Mouse (Mus musculus) thymus, postnatal 0 days (tissue): ENCODE measurements around the gene Ice2. TPM values are rescaled to one million over a fixed set of nuclear protein-coding genes. Genes with fewer than 3 reads are reported as not detected.

Experiments used
- DNase-seq: peaks from one replicate; pipeline ENCODE4 v3.0.0-alpha.2; 2015; ENCODE audit warnings: low spot score
- polyA plus RNA-seq: library from polyadenylated mRNA; unstranded; fragments of >200 nt; fragmentation: Nextera tagmentation; extraction: Ambion mirVana; gene quantifications from 2 replicates; pipeline ENCODE4 v1.2.1, GENCODE M21; 2015

Ice2 gene
- 18.2 and 20.8 TPM in 2 replicates for polyA plus RNA-seq

- peak; percentile 81 for DNase-seq
These were observed at the start of gene Ice2 for GRCm38 (mm10) chr9:69397760-69398452. Gene Ice2 (plus strand): TSS chr9:69397906.

DNA sequence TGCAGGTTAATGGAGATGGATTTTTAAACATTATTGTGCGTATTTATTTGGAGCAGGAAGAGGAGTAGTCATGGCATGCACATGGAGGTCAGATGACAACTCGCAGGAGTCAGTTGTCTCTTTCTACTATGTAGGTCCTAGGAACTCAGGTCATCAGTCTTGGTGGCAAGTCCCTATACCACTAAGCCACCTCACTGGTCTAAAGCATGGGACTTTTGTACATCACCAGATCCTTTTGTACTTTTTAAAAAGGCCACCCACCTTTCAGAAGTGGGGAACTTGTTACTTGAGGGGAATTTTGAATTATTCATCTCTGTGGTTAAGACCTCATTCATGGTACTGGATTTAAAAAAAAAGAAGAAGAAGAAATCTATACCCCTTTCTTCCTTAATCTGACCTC lies 48.2 kb upstream of the Ice2 start:
- DNase-seq: no peak

DNA sequence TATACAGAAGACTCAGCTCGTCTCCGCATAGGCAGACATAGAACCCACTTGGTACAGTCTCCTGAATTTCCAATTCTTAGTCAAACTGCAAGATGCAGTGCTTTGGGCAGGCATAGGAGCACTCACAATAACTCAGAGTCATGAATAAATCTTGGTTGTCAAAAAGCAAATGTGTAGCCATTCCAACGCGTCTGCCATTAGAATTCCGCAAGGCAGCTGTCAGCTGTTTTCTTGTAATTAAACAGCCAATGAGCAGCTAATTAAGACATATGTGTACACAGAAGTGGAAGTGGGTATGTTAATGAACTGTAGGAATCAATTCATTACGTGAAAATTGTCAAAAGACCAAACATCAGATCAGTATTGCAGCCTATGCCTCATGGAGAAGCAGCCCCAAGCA lies 43.5 kb upstream of the Ice2 start:
- DNase-seq: no peak

DNA sequence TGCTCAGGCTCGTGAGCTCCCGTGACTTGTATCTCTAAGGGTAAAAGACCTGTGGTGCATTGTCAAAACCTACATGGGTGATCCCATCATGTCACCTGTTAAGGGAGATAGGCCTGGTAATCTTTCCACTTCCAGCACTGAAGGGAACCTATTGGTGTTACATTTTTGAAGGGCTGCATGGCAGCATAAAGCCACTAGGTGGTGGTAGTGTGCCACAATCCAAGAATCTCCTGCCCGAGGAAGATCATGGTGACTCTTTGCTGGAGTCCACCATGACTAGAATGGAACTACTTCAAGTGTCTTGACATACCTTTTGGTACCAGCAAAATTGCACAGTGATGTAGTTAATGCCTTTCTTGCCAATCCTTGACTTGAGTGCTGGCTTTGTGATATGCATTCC lies 39.9 kb upstream of the Ice2 start:
- DNase-seq: peak; percentile 80

DNA sequence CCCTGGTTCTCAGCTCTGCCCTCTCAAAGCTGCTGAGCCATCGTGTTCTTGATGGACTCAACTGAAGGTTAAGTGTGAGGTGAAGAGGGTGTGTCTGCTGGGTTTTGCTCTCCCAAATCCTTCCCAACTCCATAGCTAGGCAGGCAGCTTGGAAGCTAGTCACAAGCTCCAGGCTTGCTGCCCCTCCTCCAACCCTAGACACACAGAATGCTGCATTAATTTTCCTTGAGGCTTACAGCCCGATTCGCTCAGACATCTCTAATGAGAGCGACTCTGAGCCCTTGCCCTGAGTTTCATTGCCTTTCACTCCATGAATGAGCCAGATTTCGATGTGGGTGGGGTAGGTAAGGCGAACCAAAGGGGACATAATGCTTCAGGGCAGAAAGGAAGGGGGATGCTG lies 38.9 kb upstream of the Ice2 start:
- no peak for DNase-seq

- DNase-seq: no peak
These were observed 35.7 kb upstream of the Ice2 start for GRCm38 (mm10) chr9:69361951-69362445.

DNA sequence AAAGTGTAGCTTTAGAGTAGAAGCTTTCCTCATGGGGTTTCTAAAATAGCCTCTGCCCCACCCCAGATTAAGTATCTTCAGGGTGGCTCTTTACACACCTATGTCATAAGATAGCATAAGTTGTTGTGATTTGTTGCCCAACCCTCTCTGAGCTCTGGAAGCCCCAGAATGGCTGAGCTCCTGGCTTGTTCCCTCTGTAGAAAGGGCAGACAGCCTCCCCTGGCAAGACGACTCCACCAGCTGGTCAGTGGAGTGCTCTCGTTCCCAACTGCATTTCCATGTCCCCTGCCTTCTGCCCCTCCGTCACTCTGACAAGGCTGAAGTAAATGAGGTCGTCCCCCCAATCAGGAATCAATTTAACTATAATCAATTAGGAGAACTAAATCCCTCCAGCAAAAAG lies 34.9 kb upstream of the Ice2 start:
- DNase-seq: no peak

- DNase-seq: peak; percentile 20
These were observed 33.6 kb upstream of the Ice2 start for GRCm38 (mm10) chr9:69364117-69364516.

DNA sequence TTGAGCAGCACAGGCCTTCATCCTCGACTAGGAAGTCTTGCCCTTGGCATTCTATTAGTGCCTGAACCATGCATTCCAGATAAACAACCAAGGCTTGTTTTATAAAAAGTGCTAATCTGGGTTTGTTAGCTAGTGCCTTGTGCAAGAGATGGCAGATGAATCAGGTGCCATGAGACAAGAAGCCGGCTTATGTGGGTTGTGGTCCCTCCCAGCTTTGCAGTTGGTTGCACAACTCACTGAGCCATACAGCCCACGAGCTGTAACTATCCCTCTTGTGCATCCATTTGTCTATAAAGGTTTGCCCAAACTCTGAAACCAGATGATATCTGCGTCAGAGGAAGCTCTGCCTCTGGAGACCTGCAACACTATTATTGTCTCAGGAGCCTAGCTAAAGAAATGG lies 30.7 kb upstream of the Ice2 start:
- no peak for DNase-seq

GRCm38 (mm10) chr9:69368071-69368470 lies 29.6 kb upstream of the Ice2 start:
- peak; percentile 50 for DNase-seq

DNA sequence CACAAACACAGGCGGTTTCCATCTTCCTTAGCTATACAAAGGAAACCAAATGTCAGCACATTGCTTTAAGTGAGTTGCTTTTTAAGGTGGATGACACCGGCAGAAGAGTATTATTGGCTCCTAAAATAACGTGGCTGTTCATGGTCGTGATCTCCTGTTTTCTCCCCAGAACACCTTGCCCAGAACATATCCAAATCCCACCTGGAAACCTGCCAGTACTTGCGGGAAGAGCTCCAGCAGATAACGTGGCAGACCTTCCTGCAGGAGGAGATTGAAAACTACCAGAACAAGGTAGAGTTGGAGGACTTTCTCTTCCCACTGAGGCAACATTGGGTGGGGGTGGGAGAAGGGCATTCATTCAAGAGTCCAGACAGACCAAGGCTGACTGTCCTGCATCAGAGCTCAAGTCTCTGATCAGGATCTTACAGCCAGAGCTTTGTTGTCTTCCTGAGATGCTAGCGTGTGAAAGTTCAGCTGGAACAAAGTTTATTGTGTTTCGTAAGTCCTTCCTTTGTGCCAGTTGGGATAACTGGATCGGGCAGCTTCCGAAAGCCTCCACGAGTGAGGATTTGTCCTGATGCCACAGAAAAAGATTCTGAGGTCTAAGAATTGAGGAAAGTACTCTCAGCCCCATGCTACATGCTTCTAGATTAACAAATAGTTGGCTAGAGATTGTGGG lies 26.5 kb upstream of the Ice2 start:
- no peak for DNase-seq

DNA sequence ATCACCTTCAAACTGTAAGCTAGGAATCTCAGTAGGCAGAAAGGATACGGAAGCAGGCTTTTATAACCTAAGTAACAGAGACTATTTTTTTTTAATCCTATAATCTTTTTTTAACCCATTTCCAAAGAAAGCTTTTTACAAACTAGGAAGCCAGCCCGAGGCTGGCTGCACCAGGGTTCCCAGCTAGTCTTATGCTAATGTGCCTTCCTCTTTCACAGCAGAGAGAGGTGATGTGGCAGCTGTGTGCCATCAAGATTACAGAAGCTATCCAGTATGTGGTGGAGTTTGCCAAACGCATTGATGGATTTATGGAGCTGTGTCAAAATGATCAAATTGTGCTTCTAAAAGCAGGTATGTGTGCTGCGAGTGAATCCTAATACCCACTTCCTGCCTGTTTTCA lies 24.8 kb upstream of the Ice2 start:
- DNase-seq: no peak

DNA sequence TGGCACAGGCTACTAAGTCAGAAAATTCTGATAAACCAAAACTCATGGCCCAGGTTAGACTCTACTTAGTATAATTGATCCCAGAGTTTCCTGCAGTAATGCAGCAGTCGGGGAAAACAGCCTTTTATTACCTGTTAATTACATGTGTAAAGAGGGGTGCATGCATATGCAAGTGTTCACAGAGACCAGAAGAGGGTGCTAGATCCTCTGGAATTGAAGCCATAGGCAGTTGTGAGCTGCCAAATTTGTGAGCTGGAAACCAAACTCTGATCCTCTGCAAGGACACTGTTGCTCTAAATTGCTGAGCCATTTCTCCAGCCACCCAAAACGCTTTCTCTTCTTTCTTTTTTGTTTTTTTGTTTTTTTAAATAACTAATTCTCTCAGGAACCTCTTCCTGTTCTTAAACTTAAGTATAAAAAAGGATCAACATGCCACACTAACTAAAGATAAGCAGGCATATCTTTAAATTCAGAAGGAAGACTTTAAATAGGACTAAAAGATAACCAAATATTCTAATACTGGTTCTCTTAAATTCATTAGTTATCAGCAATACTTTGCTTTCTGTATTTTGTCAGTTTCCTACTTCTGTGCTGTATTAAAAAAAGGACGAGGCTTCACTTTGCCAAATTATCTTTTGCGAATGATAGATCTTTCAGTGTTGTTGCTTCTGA lies 20.6 kb upstream of the Ice2 start:
- no peak for DNase-seq

DNA sequence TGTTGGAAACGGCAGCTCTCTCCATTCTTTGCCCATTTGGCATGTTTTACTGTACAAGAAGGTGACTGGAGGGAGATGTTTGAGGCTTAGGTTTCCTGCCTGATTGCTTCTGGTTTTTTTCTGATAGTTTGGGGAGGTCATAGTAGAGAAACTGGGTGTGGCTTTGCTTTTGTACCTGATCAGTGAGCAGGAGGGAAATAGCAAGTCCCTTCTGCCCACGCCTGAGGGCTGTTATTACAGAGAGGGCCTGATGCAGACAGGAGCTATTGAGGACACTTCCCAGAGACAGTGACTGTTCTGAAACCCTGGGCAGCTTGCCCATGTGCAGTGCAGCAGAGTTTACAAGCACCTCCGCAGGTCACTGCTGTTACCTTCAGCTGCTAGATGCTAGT lies 20.1 kb upstream of the Ice2 start:
- no peak for DNase-seq

DNA sequence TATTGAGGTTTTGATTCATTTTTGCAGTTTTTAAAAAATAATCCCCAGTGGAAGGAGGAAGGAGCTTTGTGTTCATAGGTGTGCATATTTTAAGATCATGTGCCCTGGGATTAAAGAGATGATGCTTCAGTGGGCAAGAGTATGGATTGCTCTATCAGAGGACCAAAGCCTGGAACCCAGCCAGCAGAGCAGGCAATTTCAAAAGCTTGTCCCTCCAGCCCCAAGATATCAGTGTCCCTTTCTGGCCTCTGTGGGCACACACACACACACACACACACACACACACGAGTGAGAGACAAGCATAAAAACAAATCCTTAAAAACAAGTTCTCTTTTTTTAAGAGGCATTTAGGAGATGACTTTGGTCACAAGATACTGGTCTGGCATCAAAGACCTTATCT lies 17.2 kb upstream of the Ice2 start:
- no peak for DNase-seq

DNA sequence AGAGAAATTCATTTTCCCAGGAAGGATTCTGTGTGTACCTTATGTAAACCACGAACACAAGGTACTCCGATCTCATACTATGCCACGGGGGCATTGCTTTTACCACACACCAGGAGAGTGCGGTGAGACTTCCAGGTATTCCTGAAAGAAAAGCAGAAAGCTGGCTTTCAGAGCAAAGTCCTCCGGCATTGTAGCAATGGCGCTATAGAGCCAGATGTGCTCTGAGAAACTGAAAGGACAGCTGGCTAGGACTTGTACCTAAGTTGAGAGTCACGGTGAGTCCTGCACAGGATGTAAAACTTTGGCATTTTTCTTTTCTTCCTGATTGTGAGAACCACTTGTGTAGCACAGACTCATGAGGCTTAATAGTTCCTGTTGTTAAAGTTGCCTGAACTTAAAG lies 16.0 kb upstream of the Ice2 start:
- DNase-seq: peak; percentile 29

GRCm38 (mm10) chr9:69384475-69384874 lies 13.2 kb upstream of the Ice2 start:
- DNase-seq: no peak

- DNase-seq: no peak
These were observed 12.8 kb upstream of the Ice2 start for GRCm38 (mm10) chr9:69384905-69385304.

DNA sequence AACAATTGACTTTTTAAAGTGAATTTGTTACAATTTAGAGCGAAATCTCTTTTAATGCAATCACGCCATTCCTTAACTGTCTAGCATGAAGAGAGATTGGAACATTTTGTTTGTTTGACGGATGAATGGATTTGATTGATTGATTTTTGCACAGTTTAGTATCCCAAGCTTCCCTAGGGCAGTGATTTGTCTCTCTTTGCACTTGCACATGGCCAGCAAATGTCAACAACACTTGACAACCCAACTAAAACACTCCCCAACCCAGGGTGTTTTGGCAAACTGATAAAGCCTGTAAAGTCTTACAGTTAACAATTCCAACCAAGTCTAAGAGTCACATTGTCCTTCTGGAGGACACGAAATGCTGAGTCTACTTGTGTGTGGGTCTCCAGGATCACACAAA lies 10.4 kb upstream of the Ice2 start:
- DNase-seq: no peak

DNA sequence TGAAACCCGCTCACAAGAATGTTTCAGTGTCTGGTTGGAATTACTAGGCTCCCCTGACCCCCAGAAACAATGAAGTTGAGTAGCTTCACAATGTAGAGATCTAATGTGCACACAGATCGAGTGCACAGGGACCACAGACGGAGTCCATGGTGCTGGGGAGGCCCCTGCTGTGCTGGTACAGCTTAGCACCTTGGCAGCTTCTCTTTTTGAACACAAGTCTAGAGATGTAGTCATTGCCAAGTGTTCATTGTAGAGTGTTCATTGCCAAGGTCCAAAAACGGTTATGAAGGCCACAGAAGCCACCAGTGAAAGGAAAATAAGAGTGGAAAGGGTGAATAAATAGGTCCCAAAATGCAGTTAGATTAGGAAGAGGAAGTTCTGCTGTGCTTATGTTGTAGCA lies 7.1 kb upstream of the Ice2 start:
- DNase-seq: no peak

DNA sequence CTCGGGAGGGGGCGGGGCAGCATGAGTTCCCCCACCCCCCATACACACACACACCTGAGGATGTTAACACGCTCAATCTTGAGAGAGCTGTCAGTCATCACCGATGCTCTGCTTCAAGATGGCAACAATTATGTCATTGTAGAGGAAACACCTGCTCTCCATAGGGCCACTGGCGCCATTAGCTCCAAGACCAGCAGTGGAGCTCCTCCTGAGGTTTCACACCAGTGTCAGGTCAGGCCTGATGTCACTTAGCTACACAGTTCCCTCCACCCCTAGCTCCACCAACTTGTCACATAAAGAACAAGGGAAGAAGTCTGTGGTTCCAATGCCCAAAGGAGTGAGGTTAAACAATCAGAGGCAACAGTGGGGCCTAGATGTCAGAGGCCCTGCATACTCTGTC lies 3.5 kb upstream of the Ice2 start:
- no peak for DNase-seq

- no peak for DNase-seq
These were observed 310 bp upstream of the Ice2 start for GRCm38 (mm10) chr9:69397432-69397759.

DNA sequence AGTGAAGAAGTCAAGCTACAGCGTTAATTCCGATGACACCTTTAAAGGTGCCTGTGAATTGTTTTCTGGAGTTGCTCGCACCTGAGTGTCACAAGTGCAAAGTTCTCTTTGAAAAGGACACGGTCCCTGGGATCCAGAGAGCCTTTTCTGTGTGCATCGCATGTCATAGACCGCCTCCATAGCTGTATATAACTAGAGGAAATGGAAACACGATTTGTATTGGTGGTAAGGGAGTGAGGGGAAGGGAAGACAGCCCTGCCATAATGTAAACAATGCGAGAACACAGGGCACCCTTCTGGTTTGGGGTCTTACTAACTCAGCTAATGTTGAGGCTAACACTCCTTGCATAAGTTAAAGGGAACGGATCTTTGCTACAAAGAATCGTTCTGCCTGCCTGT lies 746 bp downstream of the Ice2 start:
- peak; percentile 32 for DNase-seq
